Mouse (Mus musculus): Measurements from ENCODE around the gene Syndig1. TPM values are rescaled to one million over a fixed set of nuclear protein-coding genes. Genes with fewer than 3 reads are reported as not detected.

Syndig1 gene
- polyA plus RNA-seq, 1 experiment: not detected

- no peak overlapping the region for H3K27ac ChIP-seq (ENCODE audit: insufficient read depth, low read depth, low read length)
- no peak overlapping the region for H3K4me3 ChIP-seq (ENCODE audit: insufficient read depth, low read depth, low read length)
- peaks cover 2% of the 10 kb centered on the region; the same call in 1 of the 2 replicates for H3K4me1 ChIP-seq (ENCODE audit: control insufficient read depth, insufficient read depth, low read length)
- no peak for TF ChIP-seq CTCF (IDR thresholded peaks at IDR 0.05; ENCODE audit: insufficient read depth, low read depth, low read length)
These were observed 103.1 kb downstream of the Syndig1 start for GRCm38 (mm10) chr2:149932095-149932494.

GRCm38 (mm10) chr2:149933247-149933898 lies 104.4 kb downstream of the Syndig1 start:
- H3K4me3 ChIP-seq (ENCODE audit: insufficient read depth, low read depth, low read length): no peak overlapping the region
- 28% methylated on average over 2 of the region's 2 CpGs for WGBS
- TF ChIP-seq CTCF (IDR thresholded peaks at IDR 0.05; ENCODE audit: insufficient read depth, low read depth, low read length) (no peak), POLR2A (IDR thresholded peaks at IDR 0.05; ENCODE audit: insufficient read depth, low read depth, low read length) (no peak)
- H3K27ac ChIP-seq (ENCODE audit: insufficient read depth, low read depth, low read length): no peak overlapping the region
- peaks cover 2% of the 10 kb centered on the region; the same call in 1 of the 2 replicates for H3K4me1 ChIP-seq (ENCODE audit: control insufficient read depth, insufficient read depth, low read length)

- 59% methylated on average over 4 of the region's 4 CpGs for whole genome bisulfite sequencing
- Histone ChIP-seq H3K4me1 (ENCODE audit: control insufficient read depth, insufficient read depth, low read length) (peaks cover 2% of the 10 kb centered on the region; the same call in 1 of the 2 replicates), H3K27ac (ENCODE audit: insufficient read depth, low read depth, low read length) (no peak overlapping the region), H3K4me3 (ENCODE audit: insufficient read depth, low read depth, low read length) (no peak overlapping the region)
- no peak for TF ChIP-seq CTCF (IDR thresholded peaks at IDR 0.05; ENCODE audit: insufficient read depth, low read depth, low read length)
- no peak for TF ChIP-seq POLR2A (IDR thresholded peaks at IDR 0.05; ENCODE audit: insufficient read depth, low read depth, low read length)
These were observed 105.1 kb downstream of the Syndig1 start for GRCm38 (mm10) chr2:149934139-149934538.

GRCm38 (mm10) chr2:149938829-149939228 lies 109.8 kb downstream of the Syndig1 start:
- no peak overlapping the region for H3K4me3 ChIP-seq (ENCODE audit: insufficient read depth, low read depth, low read length)
- TF ChIP-seq CTCF (IDR thresholded peaks at IDR 0.05; ENCODE audit: insufficient read depth, low read depth, low read length) (no peak), POLR2A (IDR thresholded peaks at IDR 0.05; ENCODE audit: insufficient read depth, low read depth, low read length) (no peak)
- WGBS: 78% methylated on average over 4 of the region's 4 CpGs
- no peaks in the 10 kb centered on the region for H3K4me1 ChIP-seq (ENCODE audit: control insufficient read depth, insufficient read depth, low read length)
- H3K27ac ChIP-seq (ENCODE audit: insufficient read depth, low read depth, low read length): no peak overlapping the region

GRCm38 (mm10) chr2:149939586-149939985 lies 110.6 kb downstream of the Syndig1 start:
- Histone ChIP-seq H3K4me1 (ENCODE audit: control insufficient read depth, insufficient read depth, low read length) (no peaks in the 10 kb centered on the region), H3K27ac (ENCODE audit: insufficient read depth, low read depth, low read length) (no peak overlapping the region), H3K4me3 (ENCODE audit: insufficient read depth, low read depth, low read length) (no peak overlapping the region)
- 72% methylated on average over 2 of the region's 2 CpGs for WGBS
- TF ChIP-seq POLR2A (IDR thresholded peaks at IDR 0.05; ENCODE audit: insufficient read depth, low read depth, low read length): no peak
- TF ChIP-seq CTCF (IDR thresholded peaks at IDR 0.05; ENCODE audit: insufficient read depth, low read depth, low read length): no peak

- TF ChIP-seq POLR2A (IDR thresholded peaks at IDR 0.05; ENCODE audit: insufficient read depth, low read depth, low read length): no peak
- no peak overlapping the region for H3K27ac ChIP-seq (ENCODE audit: insufficient read depth, low read depth, low read length)
- 78% methylated on average over 4 of the region's 4 CpGs for WGBS
These were observed 121.6 kb downstream of the Syndig1 start for GRCm38 (mm10) chr2:149950641-149951040.

GRCm38 (mm10) chr2:149971014-149971413 lies 142.0 kb downstream of the Syndig1 start:
- WGBS: 82% methylated on average over 4 of the region's 4 CpGs
- H3K4me1 ChIP-seq (ENCODE audit: control insufficient read depth, insufficient read depth, low read length): no peaks in the 10 kb centered on the region
- no peak for TF ChIP-seq CTCF (IDR thresholded peaks at IDR 0.05; ENCODE audit: insufficient read depth, low read depth, low read length)
- no peak overlapping the region for H3K4me3 ChIP-seq (ENCODE audit: insufficient read depth, low read depth, low read length)
- H3K27ac ChIP-seq (ENCODE audit: insufficient read depth, low read depth, low read length): no peak overlapping the region

More at GRCm38 (mm10) chr2:149950641-149951040, 121.6 kb downstream of the Syndig1 start:
- no peaks in the 10 kb centered on the region for H3K4me1 ChIP-seq (ENCODE audit: control insufficient read depth, insufficient read depth, low read length)
- no peak overlapping the region for H3K4me3 ChIP-seq (ENCODE audit: insufficient read depth, low read depth, low read length)

GRCm38 (mm10) chr2:149973583-149973982 lies 144.6 kb downstream of the Syndig1 start:
- Histone ChIP-seq H3K4me3 (ENCODE audit: insufficient read depth, low read depth, low read length) (no peak overlapping the region), H3K27ac (ENCODE audit: insufficient read depth, low read depth, low read length) (no peak overlapping the region), H3K4me1 (ENCODE audit: control insufficient read depth, insufficient read depth, low read length) (no peaks in the 10 kb centered on the region)
- TF ChIP-seq CTCF (IDR thresholded peaks at IDR 0.05; ENCODE audit: insufficient read depth, low read depth, low read length): no peak
- no peak for TF ChIP-seq POLR2A (IDR thresholded peaks at IDR 0.05; ENCODE audit: insufficient read depth, low read depth, low read length)
- 47% methylated on average over 6 of the region's 6 CpGs for WGBS

GRCm38 (mm10) chr2:149980419-149980818 lies 151.4 kb downstream of the Syndig1 start:
- Histone ChIP-seq H3K4me3 (ENCODE audit: insufficient read depth, low read depth, low read length) (no peak overlapping the region), H3K27ac (ENCODE audit: insufficient read depth, low read depth, low read length) (no peak overlapping the region), H3K4me1 (ENCODE audit: control insufficient read depth, insufficient read depth, low read length) (no peaks in the 10 kb centered on the region)
- TF ChIP-seq POLR2A (IDR thresholded peaks at IDR 0.05; ENCODE audit: insufficient read depth, low read depth, low read length) (no peak), CTCF (IDR thresholded peaks at IDR 0.05; ENCODE audit: insufficient read depth, low read depth, low read length) (no peak)
- 54% methylated on average over 1 of the region's 1 CpGs for WGBS

- no peak for TF ChIP-seq POLR2A (IDR thresholded peaks at IDR 0.05; ENCODE audit: insufficient read depth, low read depth, low read length)
- no peak for TF ChIP-seq CTCF (IDR thresholded peaks at IDR 0.05; ENCODE audit: insufficient read depth, low read depth, low read length)
- no peaks in the 10 kb centered on the region for H3K4me1 ChIP-seq (ENCODE audit: control insufficient read depth, insufficient read depth, low read length)
- H3K27ac ChIP-seq (ENCODE audit: insufficient read depth, low read depth, low read length): no peak overlapping the region
- H3K4me3 ChIP-seq (ENCODE audit: insufficient read depth, low read depth, low read length): no peak overlapping the region
These were observed 153.5 kb downstream of the Syndig1 start for GRCm38 (mm10) chr2:149982466-149982865.
